Mouse (Mus musculus) CD8-positive naive resting alpha-beta T cell, adult 2 months (primary cell): ENCODE results near the gene Pltp.
"Not testable (repeated sequence)": the region's sequence is repeated elsewhere in the genome, so short reads cannot be mapped to it uniquely, and the experiment has no call there.

Experiments
- DNase-seq, 2 experiments: peaks; one replicate each; pipeline ENCODE4 v3.0.0; 2022; ENCODE audit warnings: low read depth in 2 of 2, low spot score in 2 of 2

Pltp gene

DNA sequence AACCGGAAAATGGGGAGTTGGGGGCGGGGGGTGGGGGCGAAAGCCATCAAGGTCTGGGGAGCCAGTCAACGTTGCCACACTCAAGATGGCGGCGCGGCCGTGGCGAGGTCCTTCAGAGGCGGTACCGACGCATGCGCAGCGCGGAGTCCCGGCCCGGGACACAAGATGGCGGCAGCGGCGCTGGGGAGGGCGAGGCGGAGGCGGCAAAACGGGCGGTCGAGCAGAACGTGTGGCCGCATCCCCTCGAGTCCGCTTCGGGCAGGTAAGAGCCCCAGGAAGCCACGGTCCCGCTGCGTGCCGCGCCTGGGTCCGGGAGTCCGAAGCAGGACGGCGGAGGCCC lies 21.7 kb upstream of the Pltp start, which contains the start of gene Pcif1:
Pcif1 (plus strand) TSS at position 77 of the 340 bp plus-strand sequence.
- peak; percentile 91 to 95 for DNase-seq

DNA sequence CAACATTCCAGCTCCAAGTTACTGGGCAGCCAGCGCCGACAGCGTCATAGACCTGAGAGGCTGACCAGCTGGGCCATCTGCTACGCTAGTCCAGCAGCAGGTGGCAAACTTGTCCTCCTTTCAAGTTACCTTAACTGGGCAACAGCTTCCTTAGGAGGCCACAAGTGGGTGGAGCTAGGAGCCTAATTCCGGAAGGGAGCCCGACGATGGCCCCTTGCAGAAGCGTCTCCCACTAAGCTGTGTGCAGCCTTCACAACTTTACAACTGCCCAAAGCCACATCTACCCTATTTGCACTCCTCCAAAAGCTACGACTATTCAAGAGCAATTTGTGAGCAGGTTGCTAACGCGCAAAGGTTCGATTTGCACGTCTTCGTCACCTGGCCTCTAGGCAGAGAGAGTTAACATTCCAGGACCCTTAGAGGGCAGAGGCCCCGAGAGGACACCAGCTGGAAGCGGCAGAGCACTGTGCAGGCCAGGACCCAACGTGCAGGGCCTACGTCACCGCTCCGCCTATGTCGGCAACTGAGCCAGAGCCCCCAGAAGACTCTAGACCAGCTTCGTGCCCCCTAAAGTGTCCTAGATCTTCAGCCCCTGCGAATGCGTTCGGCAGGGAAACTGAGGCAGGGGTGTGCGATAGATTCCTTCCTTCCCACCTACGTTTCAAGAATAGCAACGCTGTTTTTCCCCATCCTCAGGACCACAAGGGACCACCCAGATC lies 21.2 kb upstream of the Pltp start:
- peak; percentile 29 to 36 for DNase-seq

DNA sequence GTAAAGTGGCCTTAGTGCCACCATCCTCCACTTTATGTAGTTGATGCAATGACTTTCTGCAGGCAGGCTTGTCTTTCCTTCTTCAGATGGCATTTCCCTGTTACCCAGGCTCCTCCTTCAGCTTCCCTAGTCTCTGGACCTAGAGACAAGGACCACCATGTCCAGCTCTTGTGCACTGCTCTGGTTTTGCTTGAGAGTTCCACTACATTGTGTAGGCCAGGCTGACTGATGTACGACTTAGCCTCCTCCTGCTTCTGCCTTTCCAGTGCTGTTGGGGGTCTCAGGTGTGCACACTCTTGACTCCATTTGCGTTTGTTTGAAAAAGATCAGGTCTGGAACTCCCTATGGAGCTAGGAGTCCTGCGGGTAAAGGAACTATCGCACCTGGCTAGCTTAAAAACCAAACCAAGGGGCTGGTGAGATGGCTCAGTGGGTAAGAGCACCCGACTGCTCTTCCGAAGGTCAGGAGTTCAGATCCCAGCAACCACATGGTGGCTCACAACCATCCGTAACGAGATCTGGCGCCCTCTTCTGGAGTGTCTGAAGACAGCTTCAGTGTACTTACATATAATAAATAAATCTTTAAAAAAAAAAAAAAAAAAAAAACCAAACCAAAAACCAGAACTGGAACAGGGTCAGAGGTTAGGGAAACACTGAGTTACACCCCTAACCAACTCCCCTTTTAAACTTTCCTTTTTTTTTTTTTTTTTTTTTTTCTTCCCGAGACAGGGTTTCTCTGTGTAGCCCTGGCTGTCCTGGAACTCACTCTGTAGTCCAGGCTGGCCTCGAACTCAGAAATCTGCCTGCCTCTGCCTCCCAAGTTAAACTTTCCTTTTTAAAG lies 20.1 kb upstream of the Pltp start:
- DNase-seq, result not testable (repeated sequence)

- DNase-seq, result not testable (repeated sequence)
Measured at GRCm38 (mm10) chr2:164875648-164876047, 18.1 kb upstream of the Pltp start.

DNA sequence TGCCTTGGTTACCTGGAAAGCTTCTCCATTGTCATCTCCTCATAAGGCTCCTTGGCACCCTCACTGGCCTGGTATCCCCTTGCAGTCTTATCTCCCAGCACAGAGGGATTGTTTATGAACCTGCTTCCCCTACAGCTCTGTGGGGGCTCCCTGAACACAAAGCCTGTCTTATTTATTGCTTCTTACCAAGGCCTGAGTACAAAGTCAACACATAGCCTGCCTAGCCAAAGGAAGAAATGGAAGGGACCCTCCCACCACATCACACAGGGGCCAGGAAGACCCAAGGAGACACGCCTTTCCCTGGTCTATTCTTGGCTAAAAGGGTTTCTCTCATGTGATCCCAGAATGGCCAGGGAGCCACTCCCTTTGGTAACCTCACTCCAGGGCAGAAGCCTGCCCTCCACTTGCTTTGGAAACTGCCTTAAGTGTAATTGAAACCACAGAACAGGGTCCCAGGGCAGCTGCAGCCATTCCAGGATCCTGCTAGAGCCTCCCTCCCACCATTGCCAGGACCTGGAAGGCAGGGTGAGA lies 16.8 kb upstream of the Pltp start:
- DNase-seq, result no peak

GRCm38 (mm10) chr2:164873621-164874020 lies 16.1 kb upstream of the Pltp start:
- DNase-seq, result no peak

- DNase-seq, result no peak
Measured at GRCm38 (mm10) chr2:164871602-164872303, 14.2 kb upstream of the Pltp start.

- no peak for DNase-seq
Measured at GRCm38 (mm10) chr2:164868491-164868890, 11.0 kb upstream of the Pltp start.

DNA sequence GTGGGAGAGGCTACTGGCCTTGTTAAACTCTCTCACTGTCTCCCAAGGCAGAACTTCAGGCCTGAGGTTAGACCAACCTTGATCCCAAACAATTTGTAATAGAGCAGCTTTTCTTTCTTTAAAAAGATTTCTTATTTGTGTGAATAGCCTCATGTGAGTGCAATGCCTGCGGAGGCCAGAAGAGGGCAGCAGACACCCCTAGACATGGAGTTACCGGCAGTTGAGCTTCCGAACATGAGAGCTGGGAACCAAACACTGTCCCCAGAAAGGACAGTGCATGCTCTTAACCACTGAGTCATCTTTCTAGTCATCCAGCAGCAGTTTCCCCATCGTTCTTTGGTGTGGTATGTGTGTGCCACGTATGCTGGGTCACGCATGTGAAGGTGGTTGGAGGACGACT lies 10.1 kb upstream of the Pltp start:
- DNase-seq, result no peak

- DNase-seq, result peak; percentile 21 to 44
Measured at GRCm38 (mm10) chr2:164866741-164867551, 9.4 kb upstream of the Pltp start.

GRCm38 (mm10) chr2:164864593-164864992 lies 7.1 kb upstream of the Pltp start:
- DNase-seq, result no peak

DNA sequence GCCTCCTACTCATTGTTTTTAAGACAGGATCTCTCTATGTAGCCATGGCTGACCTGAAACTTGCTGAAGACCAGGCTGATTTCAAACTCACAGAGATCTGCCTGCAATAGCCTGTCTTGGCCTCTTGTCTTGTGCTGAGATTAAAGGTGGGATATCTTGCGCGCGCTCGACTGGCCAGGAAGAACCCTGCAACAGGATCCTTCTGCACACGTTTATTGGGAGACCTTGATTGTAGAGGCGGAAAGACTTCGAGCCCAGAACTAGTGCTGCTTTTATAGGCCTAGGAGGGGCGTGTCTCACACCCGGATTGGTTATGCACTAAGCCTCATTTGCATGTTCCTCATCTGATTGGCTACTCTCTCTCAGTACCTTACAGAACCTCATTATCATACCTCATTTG lies 5.9 kb upstream of the Pltp start:
- DNase-seq, result not testable (repeated sequence)

DNA sequence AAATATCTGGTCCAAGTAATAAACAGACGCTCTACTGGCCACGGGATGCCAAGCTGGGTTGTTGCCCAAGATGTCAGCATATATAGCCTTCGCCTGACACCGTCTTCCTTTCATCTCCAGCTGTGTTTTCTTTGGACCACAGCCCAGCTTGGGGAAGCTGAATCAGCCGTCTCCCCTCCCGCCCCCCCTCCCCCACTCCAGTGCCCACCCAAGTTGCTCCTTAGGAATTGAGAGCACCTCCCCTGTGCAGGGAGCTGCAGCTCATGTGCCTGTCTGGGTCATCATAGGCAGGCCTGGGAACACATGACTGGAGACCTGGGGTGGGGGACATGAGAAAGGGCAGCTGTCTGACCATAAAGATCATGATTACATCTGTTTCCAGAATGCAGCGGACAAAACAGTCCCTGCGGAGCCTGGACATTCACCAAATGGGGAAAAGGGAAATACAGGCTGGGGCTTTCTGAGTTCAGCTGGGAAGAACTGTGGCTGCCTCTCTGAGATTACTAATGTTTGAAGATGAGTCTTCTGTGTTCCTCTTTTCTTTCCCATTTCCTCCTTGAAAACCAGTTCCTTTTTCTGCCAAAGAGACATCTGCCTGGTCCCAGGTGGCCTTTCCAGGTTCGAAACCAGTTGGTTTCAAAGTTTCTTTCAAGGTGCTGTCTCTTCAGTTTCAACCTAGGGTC lies 4.8 kb upstream of the Pltp start:
- no peak for DNase-seq

- no peak for DNase-seq
Measured at GRCm38 (mm10) chr2:164861094-164861493, 3.6 kb upstream of the Pltp start.

DNA sequence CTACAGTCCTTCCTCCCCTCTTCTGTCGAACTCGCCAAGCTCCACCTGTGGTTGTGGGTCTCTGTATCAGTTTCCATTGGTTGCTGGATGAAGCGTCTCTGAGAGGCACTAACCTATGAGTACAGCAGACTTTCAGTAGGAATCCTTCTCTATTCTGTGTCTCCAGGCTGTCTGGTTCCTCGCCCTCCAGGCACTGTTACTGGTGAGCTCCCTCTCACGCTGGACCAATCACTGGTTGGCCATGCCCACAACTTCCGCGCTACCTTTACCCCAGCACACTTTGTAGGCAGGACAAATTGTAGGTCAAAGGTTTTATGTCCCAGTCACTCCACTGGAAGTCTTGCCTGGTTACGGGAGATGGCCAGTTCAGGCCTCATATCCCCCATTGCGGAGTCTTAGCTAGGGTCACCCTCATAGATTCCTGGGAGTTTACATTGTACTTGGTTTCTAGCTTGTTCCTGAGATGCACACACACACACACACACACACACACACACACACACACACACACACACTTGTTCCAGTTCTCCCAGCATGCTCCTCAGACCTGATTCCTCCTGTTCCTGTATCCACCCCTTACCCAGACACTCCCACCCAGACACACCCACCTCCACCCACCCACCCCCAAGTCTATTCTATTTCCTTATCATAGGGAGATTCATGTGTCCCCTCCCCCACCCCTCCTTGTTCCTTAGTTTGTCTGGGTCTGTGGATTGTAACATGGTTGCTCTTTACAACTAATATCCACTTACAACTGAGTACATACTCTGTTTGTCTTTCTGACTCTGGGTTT lies 2.3 kb upstream of the Pltp start:
- DNase-seq, result no peak

DNA sequence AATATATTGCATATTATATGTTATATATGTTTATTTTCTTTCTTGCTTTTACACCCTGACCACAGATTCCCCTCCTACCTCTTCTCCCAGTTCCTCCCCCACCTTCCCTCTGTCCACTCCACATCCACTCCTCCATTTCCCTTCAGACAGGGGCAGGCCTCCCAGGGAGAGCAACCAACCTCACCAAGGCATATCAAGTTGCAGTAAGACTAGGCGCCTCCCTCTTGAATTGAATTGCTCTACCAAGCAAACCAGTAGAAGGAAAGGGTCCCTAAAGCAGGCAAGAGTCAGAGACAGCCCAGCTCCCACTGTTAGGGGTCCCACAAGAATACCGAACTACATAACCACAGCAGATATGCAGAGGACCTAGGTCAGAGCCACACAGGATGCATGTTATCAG lies 1.6 kb upstream of the Pltp start:
- DNase-seq, result no peak

GRCm38 (mm10) chr2:164857842-164858553 lies 487 bp upstream of the Pltp start:
- DNase-seq, result no peak

- no peak for DNase-seq
Measured at GRCm38 (mm10) chr2:164856309-164857100, 1.0 kb downstream of the Pltp start.
